Mouse (Mus musculus): ENCODE measurements around the gene Tor1b.

DNA sequence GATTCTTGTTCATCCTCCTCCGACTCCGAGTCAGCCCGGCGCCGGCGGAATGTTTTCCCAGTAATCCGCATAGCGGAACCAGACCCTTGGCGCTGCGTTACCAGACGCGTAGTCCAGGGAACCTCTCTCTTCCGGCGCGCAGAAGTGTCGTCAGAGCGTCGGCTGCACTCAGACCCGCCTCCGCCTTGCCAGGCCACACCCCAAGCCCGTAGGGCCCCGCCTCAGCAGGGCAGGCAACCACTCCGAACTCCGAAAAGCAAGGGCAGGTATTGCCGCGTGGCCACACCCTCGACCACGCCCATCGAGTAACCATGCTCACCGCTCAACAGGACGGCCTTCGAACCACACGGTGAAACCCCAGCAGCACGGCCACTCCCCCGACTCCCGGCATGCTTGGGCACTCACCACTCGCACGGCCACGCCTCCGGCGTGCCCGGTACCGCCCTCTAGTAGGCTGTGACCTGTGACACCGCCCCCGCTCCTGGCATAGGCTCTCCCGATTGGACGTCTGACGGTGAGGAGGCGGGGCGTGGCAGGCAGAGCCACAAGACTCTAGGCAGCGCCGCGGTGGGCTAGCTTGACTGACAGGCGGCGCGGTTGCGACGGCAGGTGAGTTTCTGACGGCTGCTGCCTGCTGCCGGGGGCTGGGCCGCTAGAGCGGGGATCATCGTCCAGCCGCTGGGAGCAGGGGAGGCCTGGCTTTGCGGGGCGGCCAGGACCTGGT lies 29.2 kb downstream of the Tor1b start, which contains the start of the genes BC005624 and Usp20:
- TF ChIP-seq POLR2A (IDR thresholded peaks at IDR 0.05; ENCODE audit: borderline replicate concordance, control insufficient read depth, low read depth, low read length) (peak; percentile 53; the same call in 1 of the 2 replicates), CTCF (IDR thresholded peaks at IDR 0.05; ENCODE audit: control insufficient read depth, insufficient read depth, low read length) (peak; percentile 15; the same call in 1 of the 2 replicates)

All from bone marrow, adult 2 months (tissue).